Mouse (Mus musculus) monocyte, adult 5-6 weeks (primary cell): ENCODE data around the gene Gabra4. TPM values are rescaled to one million over a fixed set of nuclear protein-coding genes. Genes with fewer than 3 reads are reported as not detected.

Source experiments
- ATAC-seq: fragments of 153-309, 156-312 bp; replicated peaks from 2 replicates; pipeline ENCODE4 v1.8.0; 2017; ENCODE audit warnings: mild to moderate bottlenecking; ENCODE audit not compliant: low TSS enrichment, insufficient number of reproducible peaks, severe bottlenecking, poor library complexity, low FRiP score
- total RNA-seq: library from RNA; stranded (forward); fragments of 200-1000, 200-491, 200-594 nt; gene quantifications from 3 replicates; pipeline ENCODE4 v1.2.3, GENCODE M21; 2017

Gene Gabra4
- not detected in 3 replicates for total RNA-seq

GRCm38 (mm10) chr5:71658115-71658497, at the start of gene Gabra4:
Gene Gabra4 (minus strand): TSS chr5:71658308.
- no peak for ATAC-seq

- no peak for ATAC-seq
These were observed 43.1 kb upstream of the Gabra4 start for GRCm38 (mm10) chr5:71701273-71701614.

- ATAC-seq = 0 out of 2 replicates have a peak, but pooled peaks have one; percentile 40
These were observed 42.6 kb upstream of the Gabra4 start for GRCm38 (mm10) chr5:71700468-71701272.

GRCm38 (mm10) chr5:71699696-71700467, 41.8 kb upstream of the Gabra4 start:
- ATAC-seq = no peak

DNA sequence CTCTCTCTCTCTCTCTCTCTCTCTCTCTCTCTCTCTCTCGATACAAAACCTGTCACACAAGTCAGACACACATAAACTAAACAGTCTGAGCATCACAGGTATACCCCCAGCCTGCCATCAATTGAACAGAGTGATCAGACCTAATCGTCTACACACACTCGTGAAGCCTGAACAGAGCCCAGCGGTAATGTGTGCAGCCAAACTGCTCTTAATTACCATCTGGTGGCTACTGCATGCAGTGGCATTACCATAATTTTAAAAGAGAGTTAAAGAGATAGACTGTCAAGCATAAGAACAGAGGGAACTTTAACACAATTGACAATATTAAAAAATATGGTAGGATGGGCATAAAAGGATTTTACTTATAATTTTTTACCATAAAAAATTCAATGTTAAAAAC, 7.5 kb upstream of the Gabra4 start:
- ATAC-seq = no peak

DNA sequence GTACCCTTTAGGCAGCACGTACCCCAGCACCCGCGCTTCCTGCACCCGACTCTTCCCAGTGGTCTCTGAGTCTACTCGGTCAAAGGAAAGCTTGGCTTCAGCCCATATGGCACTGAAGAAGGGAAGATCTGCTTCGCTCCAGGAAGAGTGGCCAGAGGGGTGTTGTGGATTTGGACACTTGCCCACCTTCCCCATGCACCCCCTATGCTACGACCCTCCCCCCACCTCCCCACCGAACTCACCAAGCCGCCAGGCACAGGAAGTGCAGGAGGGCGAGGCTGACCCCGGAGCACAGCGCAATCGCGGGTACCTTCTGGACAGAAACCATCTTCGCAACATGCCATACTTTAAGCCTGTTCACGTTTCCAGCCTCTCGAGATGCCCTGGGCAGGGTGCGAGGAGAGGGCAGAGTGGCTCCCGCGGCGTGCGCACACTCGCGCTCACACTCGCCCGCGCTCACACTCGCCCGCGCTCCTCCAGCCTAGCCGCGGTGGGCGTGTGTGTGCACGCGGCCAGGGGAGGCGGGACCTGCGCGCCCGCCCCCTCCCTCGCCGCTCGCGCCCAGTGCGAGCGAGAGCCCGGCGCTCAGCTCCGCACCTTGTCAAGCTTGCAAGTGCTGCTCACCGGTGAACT, 510 bp downstream of the Gabra4 start, which contains the start of gene Gabrb1:
TSS of gene Gabrb1 (plus strand) at position 632 of the 633 bp plus-strand sequence.
- ATAC-seq = no peak

DNA sequence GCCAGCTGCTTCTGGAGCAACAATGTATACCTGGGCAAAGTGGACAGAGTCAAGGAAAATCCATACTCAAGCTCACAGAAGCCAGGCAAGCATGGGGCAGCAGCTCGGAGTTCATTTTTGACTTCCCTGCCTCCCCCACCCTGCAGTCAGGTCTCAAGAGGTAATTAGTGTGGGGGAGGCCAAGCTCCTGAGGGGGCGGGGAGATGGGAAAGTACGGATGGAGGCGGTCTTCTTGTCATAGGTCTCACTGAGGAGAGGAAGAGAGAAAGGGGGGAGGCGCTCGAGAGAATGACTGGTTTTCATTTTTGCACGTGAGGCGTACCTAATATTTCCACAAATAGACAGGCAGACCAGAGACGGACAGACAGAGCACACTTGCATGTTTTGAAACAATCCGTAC, 1.3 kb downstream of the Gabra4 start:
- no peak for ATAC-seq

GRCm38 (mm10) chr5:71654056-71654455, 4.1 kb downstream of the Gabra4 start:
- no peak for ATAC-seq

DNA sequence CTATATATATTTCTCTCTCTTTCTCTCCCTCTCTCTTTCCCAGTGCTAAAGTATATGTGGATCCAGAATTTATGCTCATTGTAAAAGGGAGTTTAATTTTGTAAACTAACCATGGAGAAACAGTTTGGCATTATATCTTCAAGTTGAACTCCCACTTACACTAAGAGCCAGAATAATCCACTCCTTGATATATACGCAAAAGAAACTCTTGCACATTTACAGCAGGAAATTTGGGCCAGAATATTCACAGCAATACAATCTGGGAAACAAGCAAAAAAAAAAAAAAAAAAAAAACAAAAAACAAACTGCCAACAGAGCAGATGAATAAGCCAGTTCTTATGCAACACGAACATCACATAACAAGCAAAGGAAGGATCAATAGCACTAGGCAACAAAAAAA, 10.0 kb downstream of the Gabra4 start:
- no peak for ATAC-seq

- ATAC-seq = no peak
These were observed 18.3 kb downstream of the Gabra4 start for GRCm38 (mm10) chr5:71639804-71640203.

- ATAC-seq = no peak
These were observed 30.3 kb downstream of the Gabra4 start for GRCm38 (mm10) chr5:71627820-71628219.

GRCm38 (mm10) chr5:71616734-71617133, 41.4 kb downstream of the Gabra4 start:
- ATAC-seq = no peak

DNA sequence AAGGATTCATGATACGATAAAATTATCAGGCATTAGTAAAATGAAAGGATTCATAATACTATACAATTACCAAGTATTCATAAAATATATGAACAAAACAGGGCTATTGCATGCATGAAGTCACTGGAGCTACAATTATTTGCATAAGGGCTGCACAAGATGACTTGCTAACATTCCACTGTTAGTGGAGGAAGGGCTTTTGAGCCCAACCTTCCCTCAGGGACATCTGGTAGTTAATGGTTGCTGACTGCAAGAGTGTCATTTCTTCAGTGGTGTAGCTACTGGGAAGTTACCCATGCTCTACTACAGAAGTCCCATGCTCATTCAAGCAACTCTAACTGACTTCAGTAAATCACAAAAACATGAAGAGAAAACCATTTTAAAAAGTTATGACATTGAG, 43.8 kb downstream of the Gabra4 start:
- ATAC-seq = no peak

DNA sequence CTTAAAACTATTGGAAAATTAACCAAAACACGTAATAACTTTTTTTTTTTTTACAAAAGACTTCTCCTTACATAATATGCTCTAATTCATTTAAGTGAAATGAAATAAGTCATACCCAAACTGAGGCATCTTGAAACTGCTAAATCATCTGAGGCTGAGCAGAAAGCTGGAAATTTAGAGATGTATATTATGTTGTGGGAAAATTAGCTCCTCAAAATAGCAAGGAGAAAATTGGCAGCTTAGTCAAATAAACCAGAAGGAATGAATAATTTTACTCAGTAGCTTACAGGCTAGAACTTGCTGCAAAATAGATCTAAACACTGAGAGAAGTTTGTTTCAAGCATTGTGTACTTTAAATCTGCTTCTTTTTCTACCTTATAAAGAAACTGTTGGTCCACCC, 49.4 kb downstream of the Gabra4 start:
- no peak for ATAC-seq

GRCm38 (mm10) chr5:71606907-71607306, 51.2 kb downstream of the Gabra4 start:
- ATAC-seq = no peak

GRCm38 (mm10) chr5:71604128-71604690, 53.9 kb downstream of the Gabra4 start:
- ATAC-seq = no peak

DNA sequence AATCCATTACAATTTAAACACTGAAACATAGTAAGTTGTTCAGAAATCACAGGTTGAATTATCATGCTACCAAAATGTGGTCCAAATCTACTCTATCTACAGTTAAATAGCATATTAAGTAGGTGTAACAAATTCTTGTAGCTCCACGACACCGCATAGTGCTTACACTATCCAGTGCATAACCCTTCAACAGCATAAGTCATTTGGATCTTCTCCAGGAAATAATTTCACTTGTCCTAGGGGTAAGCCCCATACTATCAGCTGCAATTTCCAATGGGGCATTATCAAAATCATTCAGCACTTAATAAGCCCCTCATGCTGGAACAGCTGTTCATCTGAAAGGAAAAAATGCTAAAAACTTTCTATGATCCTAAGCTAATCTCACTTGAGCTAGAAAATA, 62.8 kb downstream of the Gabra4 start:
- no peak for ATAC-seq

- ATAC-seq = no peak
These were observed 64.3 kb downstream of the Gabra4 start for GRCm38 (mm10) chr5:71593745-71594255.

DNA sequence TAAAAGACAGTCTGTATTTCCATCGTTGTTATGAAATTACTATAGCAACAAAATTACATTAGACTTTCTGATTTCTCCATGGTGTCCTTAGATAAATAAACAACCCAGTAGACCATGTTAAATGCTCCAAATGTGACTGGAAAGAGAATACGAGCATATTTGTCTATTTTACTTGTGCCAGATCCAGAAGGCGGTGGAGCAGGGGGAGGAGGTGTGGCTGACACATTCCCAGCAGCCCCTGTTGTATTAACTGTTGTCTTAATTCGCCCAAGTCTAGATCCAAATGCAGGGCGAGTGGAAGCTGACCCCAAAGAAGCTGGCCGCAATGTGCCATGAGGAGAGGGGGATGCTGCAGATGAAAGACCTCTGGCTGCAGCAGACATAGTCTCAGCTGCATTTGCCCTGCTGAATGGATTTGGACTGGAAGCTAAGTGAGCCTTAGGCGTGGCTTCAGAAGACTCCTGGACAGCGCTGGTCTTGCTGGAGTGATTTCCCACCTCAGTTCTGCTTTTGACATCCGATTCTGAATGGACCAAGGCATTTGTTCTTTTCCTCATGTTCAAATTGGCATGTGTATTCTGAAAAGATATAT, 86.4 kb downstream of the Gabra4 start:
- no peak for ATAC-seq
